Mouse (Mus musculus): ENCODE data around the gene Wap. TPM values are rescaled to one million over a fixed set of nuclear protein-coding genes. Genes with fewer than 3 reads are reported as not detected.

Gene Wap
- polyA plus RNA-seq, 1 experiment from 2014 or later = not detected

DNA sequence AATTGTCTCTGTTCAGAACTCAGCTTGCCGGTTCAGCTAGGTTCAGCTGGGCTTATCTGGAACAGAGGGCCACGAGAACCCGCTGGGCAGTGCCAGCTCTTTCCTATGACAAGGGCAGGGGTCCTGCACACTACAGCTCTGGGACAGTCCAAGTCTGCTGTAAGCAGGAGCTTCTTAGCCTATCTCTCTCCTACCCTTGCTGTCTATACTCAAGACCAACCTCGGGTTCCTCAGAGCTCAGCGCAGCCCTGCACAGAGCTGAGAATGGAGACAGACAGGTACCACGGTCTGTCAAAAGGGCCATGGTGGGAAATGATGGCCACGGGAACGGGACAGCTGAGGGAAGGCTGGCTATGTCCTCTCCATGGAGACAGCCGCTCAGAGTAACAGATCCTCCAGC is 35.2 kb downstream of the Wap start:
- Histone ChIP-seq H3K4me2 (no peak overlapping the region), H3K4me1 (replicated peaks; ENCODE audit: control insufficient read depth, insufficient read depth, low read length) (peaks cover 27% of the 10 kb centered on the region), H3K27ac (ENCODE audit: low read depth, low read length) (no peak overlapping the region), H3K36me3 (ENCODE audit: control insufficient read depth, insufficient read depth, low read length) (no peaks in the 10 kb centered on the region), H3K27me3 (replicated peaks; ENCODE audit: control insufficient read depth, insufficient read depth, low read length) (peaks cover 47% of the 10 kb centered on the region), H3K9me3 (ENCODE audit: control insufficient read depth, low read length) (no peaks in the 10 kb centered on the region), H3K9ac (ENCODE audit: low read depth, low read length) (no peak overlapping the region), H3K4me3 (ENCODE audit: low read depth, low read length) (no peak overlapping the region)
- 77% methylated on average over 9 of the region's 9 CpGs for WGBS
- ATAC-seq (replicated peaks; ENCODE audit: low FRiP score) (no peak), DNase-seq (ENCODE audit: low spot score) (no peak)

DNA sequence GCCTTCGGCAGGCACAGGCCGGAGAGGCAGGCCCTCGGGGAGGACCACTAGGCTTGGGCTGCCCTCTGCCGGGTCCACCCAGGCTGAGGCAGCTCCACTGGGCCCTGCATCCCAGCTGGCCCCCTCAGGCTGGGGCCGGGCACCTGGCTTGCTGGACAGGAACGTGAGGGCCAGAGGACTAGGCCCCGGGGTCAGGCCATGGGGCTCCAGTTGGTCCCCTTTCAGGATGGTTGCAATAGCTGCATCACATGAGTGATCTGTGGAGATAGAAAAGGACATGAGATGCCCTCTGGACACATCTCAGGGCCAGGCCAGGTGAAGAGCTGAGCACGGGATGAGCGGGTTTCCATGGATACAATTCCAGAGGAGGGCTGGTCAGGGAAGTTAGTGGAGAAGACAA is 35.8 kb downstream of the Wap start:
- H3K4me3 ChIP-seq (ENCODE audit: low read depth, low read length) = no peak overlapping the region
- H3K27me3 ChIP-seq (replicated peaks; ENCODE audit: control insufficient read depth, insufficient read depth, low read length) = peaks cover 47% of the 10 kb centered on the region
- H3K4me1 ChIP-seq (replicated peaks; ENCODE audit: control insufficient read depth, insufficient read depth, low read length) = peaks cover 27% of the 10 kb centered on the region
- H3K27ac ChIP-seq (ENCODE audit: low read depth, low read length) = no peak overlapping the region
- no peaks in the 10 kb centered on the region for H3K9me3 ChIP-seq (ENCODE audit: control insufficient read depth, low read length)
- no peak overlapping the region for H3K4me2 ChIP-seq
- WGBS = 83% methylated on average over 9 of the region's 9 CpGs
- no peak overlapping the region for H3K9ac ChIP-seq (ENCODE audit: low read depth, low read length)
- no peaks in the 10 kb centered on the region for H3K36me3 ChIP-seq (ENCODE audit: control insufficient read depth, insufficient read depth, low read length)
- no peak for DNase-seq (ENCODE audit: low spot score)
- no peak for ATAC-seq (replicated peaks; ENCODE audit: low FRiP score)

DNA sequence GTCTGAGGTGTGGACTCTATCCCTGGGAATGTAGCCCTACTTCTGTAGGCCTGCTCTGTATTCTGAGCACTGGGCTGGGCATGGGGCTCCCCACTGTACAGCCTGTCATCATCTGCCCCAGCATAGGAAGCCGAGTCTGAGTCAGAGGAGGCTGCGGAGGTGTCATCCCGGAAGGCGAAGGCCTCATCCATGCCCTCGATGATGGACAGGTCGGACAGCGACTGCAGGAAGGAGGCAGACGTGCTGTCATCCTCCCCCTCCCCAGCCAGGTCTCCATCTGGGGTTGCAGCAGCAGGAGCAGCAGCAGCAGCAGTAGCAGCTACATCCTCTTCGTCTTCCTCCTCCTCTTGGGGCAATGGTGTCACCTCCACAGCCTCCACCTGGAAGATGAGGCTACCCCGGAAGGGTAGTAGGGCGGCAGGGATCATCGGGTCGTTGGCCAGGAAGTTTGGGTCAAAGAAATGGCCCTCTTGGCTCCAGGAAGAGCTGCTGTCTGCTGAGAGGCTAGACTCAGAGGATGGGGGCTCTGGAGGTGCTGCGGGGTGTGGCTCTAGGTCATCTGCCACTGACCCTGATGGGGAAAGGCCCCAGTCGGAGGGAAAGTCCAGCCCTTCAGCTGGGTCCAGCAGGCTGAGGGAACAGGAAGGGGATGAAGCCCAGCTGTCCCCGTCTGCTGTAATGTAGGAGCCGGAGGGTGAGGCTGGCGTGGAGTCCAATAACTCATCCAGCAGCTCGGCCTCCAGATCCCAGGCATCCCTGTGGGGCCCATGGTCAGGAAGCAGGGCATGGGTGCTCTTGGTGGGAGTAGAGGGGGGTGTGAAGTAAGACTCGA is 36.6 kb downstream of the Wap start:
- no peak overlapping the region for H3K4me2 ChIP-seq
- DNase-seq (ENCODE audit: low spot score) (no peak), ATAC-seq (replicated peaks; ENCODE audit: low FRiP score) (no peak)
- peaks cover 45% of the 10 kb centered on the region for H3K27me3 ChIP-seq (replicated peaks; ENCODE audit: control insufficient read depth, insufficient read depth, low read length)
- H3K9me3 ChIP-seq (ENCODE audit: control insufficient read depth, low read length) = no peaks in the 10 kb centered on the region
- H3K27ac ChIP-seq (ENCODE audit: low read depth, low read length) = no peak overlapping the region
- peaks cover 31% of the 10 kb centered on the region for H3K4me1 ChIP-seq (replicated peaks; ENCODE audit: control insufficient read depth, insufficient read depth, low read length)
- 64% methylated on average over 20 of the region's 20 CpGs for WGBS
- no peak overlapping the region for H3K4me3 ChIP-seq (ENCODE audit: low read depth, low read length)
- no peak overlapping the region for H3K9ac ChIP-seq (ENCODE audit: low read depth, low read length)
- H3K36me3 ChIP-seq (ENCODE audit: control insufficient read depth, insufficient read depth, low read length) = peaks cover 4% of the 10 kb centered on the region

DNA sequence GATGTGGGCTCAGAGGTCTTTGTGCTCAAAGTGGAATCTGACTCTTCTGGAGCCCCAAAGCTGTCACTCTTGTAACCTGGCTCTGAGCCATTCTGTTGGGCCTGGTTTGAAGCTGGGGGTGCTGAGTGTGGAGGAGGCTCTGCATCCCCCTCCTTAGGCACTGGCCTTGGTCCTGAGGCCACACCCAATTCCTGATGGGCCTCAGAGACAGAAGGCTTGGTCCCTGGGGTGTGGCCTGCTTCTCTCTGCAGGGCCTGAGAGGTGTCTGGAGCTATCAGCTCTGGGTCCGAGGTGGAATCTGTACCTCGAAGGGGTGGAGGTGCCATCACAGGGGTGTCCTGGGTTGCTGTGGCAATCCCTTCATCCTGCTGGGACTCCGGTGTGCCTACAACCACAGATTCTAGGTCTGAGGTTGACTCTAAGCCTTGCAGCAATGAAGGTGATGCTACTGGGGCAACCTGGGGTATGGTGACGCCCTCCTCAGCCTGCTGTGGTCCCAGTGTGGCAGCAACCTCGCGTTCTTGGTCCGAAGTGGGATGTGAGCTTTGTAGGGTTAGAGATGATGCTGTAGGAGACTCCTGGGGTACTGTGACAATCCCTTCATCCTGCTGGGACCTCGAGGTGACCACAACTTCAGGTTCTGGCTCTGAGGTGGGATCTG is 38.0 kb downstream of the Wap start:
- H3K27me3 ChIP-seq (replicated peaks; ENCODE audit: control insufficient read depth, insufficient read depth, low read length) = peaks cover 31% of the 10 kb centered on the region
- peaks cover 15% of the 10 kb centered on the region for H3K36me3 ChIP-seq (ENCODE audit: control insufficient read depth, insufficient read depth, low read length)
- H3K9me3 ChIP-seq (ENCODE audit: control insufficient read depth, low read length) = no peaks in the 10 kb centered on the region
- no peak overlapping the region for H3K4me2 ChIP-seq
- 72% methylated on average over 8 of the region's 8 CpGs for WGBS
- H3K4me1 ChIP-seq (replicated peaks; ENCODE audit: control insufficient read depth, insufficient read depth, low read length) = peaks cover 41% of the 10 kb centered on the region
- no peak overlapping the region for H3K27ac ChIP-seq (ENCODE audit: low read depth, low read length)
- no peak overlapping the region for H3K4me3 ChIP-seq (ENCODE audit: low read depth, low read length)
- peak; percentile 21; the same call in 1 of the 2 replicates for ATAC-seq (replicated peaks; ENCODE audit: low FRiP score)
- H3K9ac ChIP-seq (ENCODE audit: low read depth, low read length) = no peak overlapping the region
- DNase-seq (ENCODE audit: low spot score) = no peak

DNA sequence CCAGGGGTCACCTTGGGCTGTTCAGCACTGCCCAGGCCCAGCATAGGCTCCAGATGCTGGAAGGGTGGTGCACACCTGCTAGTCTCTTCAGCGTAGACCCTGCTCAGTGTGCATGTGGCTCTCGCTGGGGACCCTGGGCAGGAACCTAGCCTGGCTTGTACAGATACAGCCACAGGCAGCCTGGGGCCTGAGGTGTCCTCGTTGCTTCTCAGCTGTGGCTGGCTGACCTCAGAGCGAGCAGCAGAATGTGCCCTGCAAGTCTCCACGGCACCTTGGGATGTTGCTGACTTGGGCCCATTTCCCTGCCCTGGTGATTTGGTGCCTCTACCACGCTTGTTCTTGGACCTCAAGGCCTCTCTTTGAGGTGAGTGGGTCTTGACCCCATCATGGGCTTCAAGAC is 38.6 kb downstream of the Wap start:
- DNase-seq (ENCODE audit: low spot score) (no peak), ATAC-seq (replicated peaks; ENCODE audit: low FRiP score) (no peak)
- Histone ChIP-seq H3K36me3 (ENCODE audit: control insufficient read depth, insufficient read depth, low read length) (peaks cover 18% of the 10 kb centered on the region), H3K9ac (ENCODE audit: low read depth, low read length) (no peak overlapping the region; the same call in 1 of the 2 replicates), H3K4me3 (ENCODE audit: low read depth, low read length) (0 out of 2 replicates have a peak overlapping the region, but pooled peaks have one; percentile 14), H3K4me2 (peak overlapping the region; percentile 44; the same call in 1 of the 2 replicates), H3K9me3 (ENCODE audit: control insufficient read depth, low read length) (no peaks in the 10 kb centered on the region), H3K27me3 (replicated peaks; ENCODE audit: control insufficient read depth, insufficient read depth, low read length) (peaks cover 25% of the 10 kb centered on the region), H3K27ac (ENCODE audit: low read depth, low read length) (no peak overlapping the region; the same call in 1 of the 2 replicates), H3K4me1 (replicated peaks; ENCODE audit: control insufficient read depth, insufficient read depth, low read length) (peaks cover 46% of the 10 kb centered on the region)
- WGBS = 74% methylated on average over 6 of the region's 6 CpGs

DNA sequence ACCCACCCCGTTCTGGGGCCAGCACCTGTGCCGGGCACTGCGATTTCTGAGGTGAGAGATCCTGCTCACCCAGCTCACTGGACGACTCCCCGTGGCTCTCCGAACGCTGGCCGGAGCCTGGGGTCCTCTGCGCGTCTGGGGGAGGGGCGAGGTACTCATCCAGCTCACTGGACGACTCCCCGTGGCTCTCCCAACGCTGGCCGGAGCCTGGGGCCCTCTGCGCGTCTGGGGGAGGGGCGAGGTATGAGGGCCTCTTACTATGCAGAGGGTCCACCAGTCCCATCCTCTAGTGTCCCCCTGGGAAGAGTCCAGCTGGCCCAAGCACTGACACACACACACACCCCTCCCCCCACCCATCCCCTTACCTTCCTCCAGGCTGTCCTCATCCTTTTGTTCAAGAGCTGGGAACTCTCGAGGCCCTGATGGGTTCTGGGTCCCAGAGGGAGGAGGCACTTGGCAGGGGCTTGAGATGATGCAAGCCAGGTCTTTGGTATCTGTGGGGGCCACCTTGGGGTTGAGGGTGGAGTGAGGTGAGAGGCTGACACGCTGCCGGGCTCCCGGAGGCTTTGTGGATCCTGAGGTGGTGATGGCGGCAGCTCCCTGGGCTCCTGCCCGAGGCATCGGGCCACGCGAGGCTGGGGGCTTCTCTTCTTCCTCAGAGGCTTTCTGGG is 39.3 kb downstream of the Wap start:
- peak overlapping the region; percentile 28 for H3K27ac ChIP-seq (ENCODE audit: low read depth, low read length)
- peaks cover 48% of the 10 kb centered on the region for H3K4me1 ChIP-seq (replicated peaks; ENCODE audit: control insufficient read depth, insufficient read depth, low read length)
- ATAC-seq (replicated peaks; ENCODE audit: low FRiP score) = peak; percentile 44; the same call in 1 of the 2 replicates

DNA sequence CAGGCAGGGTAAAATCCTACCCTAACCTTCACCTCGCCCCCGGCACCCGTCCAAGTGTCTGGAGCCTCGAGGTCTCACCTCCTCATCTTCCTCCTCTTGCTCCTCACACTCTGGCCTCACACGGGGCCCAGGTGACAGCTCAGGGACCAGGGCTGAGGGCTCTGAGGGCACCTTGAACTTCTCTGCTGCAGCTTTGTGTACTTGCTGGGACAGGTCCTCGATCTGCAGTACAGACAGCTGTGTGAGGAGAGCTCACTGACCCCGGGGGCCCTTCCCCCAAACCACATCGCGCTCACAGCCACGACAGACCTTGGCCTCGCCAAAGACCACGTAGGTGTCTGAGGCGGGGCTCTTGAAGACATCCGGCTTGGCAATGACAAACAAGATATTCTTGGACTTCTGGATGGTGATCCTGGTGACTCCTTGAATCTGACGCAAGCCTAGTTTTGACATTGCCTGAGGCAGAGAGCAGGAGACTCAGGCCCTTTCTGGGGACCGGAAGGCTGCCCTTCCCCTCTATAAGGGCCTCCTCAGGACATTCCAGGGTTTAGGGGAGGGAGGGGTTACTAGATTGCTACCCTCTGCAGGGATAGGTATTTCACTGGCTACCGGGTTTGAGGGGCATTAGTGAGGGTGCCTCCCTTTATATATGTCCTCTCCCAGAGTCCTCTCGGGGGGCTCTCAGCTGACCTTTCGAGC is 40.1 kb downstream of the Wap start:
- peak overlapping the region; percentile 44; the same call in 1 of the 2 replicates for H3K4me2 ChIP-seq
- H3K27ac ChIP-seq (ENCODE audit: low read depth, low read length) = no peak overlapping the region
- ATAC-seq (replicated peaks; ENCODE audit: low FRiP score) (no peak), DNase-seq (ENCODE audit: low spot score) (no peak)
- H3K9ac ChIP-seq (ENCODE audit: low read depth, low read length) = no peak overlapping the region
- H3K4me3 ChIP-seq (ENCODE audit: low read depth, low read length) = peak overlapping the region; percentile 25; the same call in 1 of the 2 replicates
- 69% methylated on average over 19 of the region's 19 CpGs for WGBS
- peaks cover 43% of the 10 kb centered on the region for H3K4me1 ChIP-seq (replicated peaks; ENCODE audit: control insufficient read depth, insufficient read depth, low read length)
- peaks cover 11% of the 10 kb centered on the region for H3K27me3 ChIP-seq (replicated peaks; ENCODE audit: control insufficient read depth, insufficient read depth, low read length)
- H3K9me3 ChIP-seq (ENCODE audit: control insufficient read depth, low read length) = no peaks in the 10 kb centered on the region
- peaks cover 30% of the 10 kb centered on the region for H3K36me3 ChIP-seq (ENCODE audit: control insufficient read depth, insufficient read depth, low read length)

More for the DNA sequence above, 39.3 kb downstream of the Wap start:
- peak overlapping the region; percentile 44 for H3K4me2 ChIP-seq
- WGBS = 36% methylated on average over 27 of the region's 27 CpGs
- DNase-seq (ENCODE audit: low spot score) = no peak
- H3K9me3 ChIP-seq (ENCODE audit: control insufficient read depth, low read length) = no peaks in the 10 kb centered on the region
- H3K9ac ChIP-seq (ENCODE audit: low read depth, low read length) = peak overlapping the region; percentile 44
- peaks cover 19% of the 10 kb centered on the region for H3K27me3 ChIP-seq (replicated peaks; ENCODE audit: control insufficient read depth, insufficient read depth, low read length)
- peaks cover 22% of the 10 kb centered on the region for H3K36me3 ChIP-seq (ENCODE audit: control insufficient read depth, insufficient read depth, low read length)
- peak overlapping the region; percentile 25 for H3K4me3 ChIP-seq (ENCODE audit: low read depth, low read length)

DNA sequence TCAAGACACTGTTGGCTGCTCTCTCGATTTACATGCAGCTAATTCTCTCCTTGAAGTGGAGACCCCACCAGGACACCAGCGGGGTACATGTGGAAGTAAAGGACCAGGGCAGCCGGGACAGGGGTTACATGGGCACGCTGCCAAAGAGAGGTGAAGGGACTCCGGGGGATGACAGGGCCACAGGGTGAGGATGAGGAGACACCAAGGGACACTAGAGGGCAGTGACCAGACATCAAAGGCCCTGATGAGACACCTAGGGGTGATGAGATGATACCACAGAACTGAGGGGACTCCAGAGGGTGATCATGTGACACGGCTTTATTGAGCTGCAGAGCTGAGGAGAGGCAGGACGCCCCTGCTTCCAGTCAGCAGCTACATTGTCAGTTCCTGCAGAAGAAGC is 40.9 kb downstream of the Wap start:
- peaks cover 48% of the 10 kb centered on the region for H3K4me1 ChIP-seq (replicated peaks; ENCODE audit: control insufficient read depth, insufficient read depth, low read length)
- H3K4me2 ChIP-seq = no peak overlapping the region
- H3K9ac ChIP-seq (ENCODE audit: low read depth, low read length) = no peak overlapping the region
- ATAC-seq (replicated peaks; ENCODE audit: low FRiP score) (no peak), DNase-seq (ENCODE audit: low spot score) (no peak)
- H3K36me3 ChIP-seq (ENCODE audit: control insufficient read depth, insufficient read depth, low read length) = peaks cover 37% of the 10 kb centered on the region
- no peaks in the 10 kb centered on the region for H3K9me3 ChIP-seq (ENCODE audit: control insufficient read depth, low read length)
- WGBS = 78% methylated on average over 7 of the region's 7 CpGs
- peaks cover 5% of the 10 kb centered on the region; the same call in 1 of the 2 replicates for H3K27me3 ChIP-seq (replicated peaks; ENCODE audit: control insufficient read depth, insufficient read depth, low read length)
- no peak overlapping the region for H3K4me3 ChIP-seq (ENCODE audit: low read depth, low read length)
- no peak overlapping the region for H3K27ac ChIP-seq (ENCODE audit: low read depth, low read length)

Data from liver, embryonic 11.5 days (tissue).